Mouse (Mus musculus) small intestine, adult 2 months (tissue): ENCODE measurements at regions not wholly inside any gene's neighbourhood (a gene's known extent, or its start where the extent isn't known, plus 50 kb on each side); places are given as distances from the start of the nearest gene placed in this dataset.
A peak's percentile ranks its signal among the peaks of the same experiment; 100 is the strongest.
"Not testable (repeated sequence)": the region's sequence is repeated elsewhere in the genome, so short reads cannot be mapped to it uniquely, and the experiment has no call there.

Experiments used
- H3K27ac ChIP-seq: fragments of 200-500 bp; 2 replicates; pipeline ENCODE4 v1.5.1; 2012; ENCODE audit warnings: low read depth, low read length, control low read depth, inconsistent platforms; ENCODE audit not compliant: insufficient read depth
- H3K27me3 ChIP-seq: fragments of 200-500 bp; 2 replicates; pipeline ENCODE4 v1.6.1; 2012; ENCODE audit warnings: mild to moderate bottlenecking, moderate library complexity, low read length, inconsistent platforms; ENCODE audit not compliant: control insufficient read depth, insufficient read depth
- H3K36me3 ChIP-seq: fragments of 200-500 bp; 2 replicates; pipeline ENCODE4 v1.6.1; 2012; ENCODE audit warnings: mild to moderate bottlenecking, low read length, control low read depth, inconsistent platforms; ENCODE audit not compliant: control insufficient read depth, insufficient read depth
- H3K4me1 ChIP-seq: fragments of 200-500 bp; 2 replicates; pipeline ENCODE4 v1.6.1; 2012; ENCODE audit warnings: low read length, inconsistent platforms, mixed read lengths; ENCODE audit not compliant: control insufficient read depth, insufficient read depth, insufficient read length
- H3K4me3 ChIP-seq: fragments of 200-500 bp; 2 replicates; pipeline ENCODE4 v1.5.1; 2012; ENCODE audit warnings: low read depth, mild to moderate bottlenecking, control low read depth, inconsistent platforms, low read length, moderate library complexity
- CTCF ChIP-seq: fragments of 200-500 bp; IDR thresholded peaks from 2 replicates; pipeline ENCODE4 v1.5.1; 2012; ENCODE audit warnings: low read depth, mild to moderate bottlenecking, control low read depth, inconsistent platforms, low read length, moderate library complexity, mixed read lengths; ENCODE audit not compliant: insufficient replicate concordance, insufficient read length; ENCODE audit errors: extremely low read depth
- POLR2A ChIP-seq: fragments of 200-500 bp; IDR thresholded peaks from 2 replicates; pipeline ENCODE4 v1.6.1; 2012; ENCODE audit warnings: low read depth, mild to moderate bottlenecking, control low read depth, inconsistent platforms, low read length, moderate library complexity
- WGBS: fragments of 180-500 bp; shearing (Covaris S2); methylation state at CpG from one replicate; pipeline ENCODE4 v1.1.7; 2018; 5-methylcytosine and 5-hydroxymethylcytosine counted together

GRCm38 (mm10) chr6:48224206-48224605 is 137.8 kb upstream of the Zfp746 start:
- TF ChIP-seq CTCF (no peak), POLR2A (no peak)
- H3K27ac ChIP-seq: no peak overlapping the region
- no peak overlapping the region for H3K4me3 ChIP-seq
- no peaks in the 10 kb centered on the region for H3K36me3 ChIP-seq
- WGBS: 87% methylated on average over 4 of the region's 4 CpGs
- H3K27me3 ChIP-seq: no peaks in the 10 kb centered on the region
- peaks cover 3% of the 10 kb centered on the region; the same call in 1 of the 2 replicates for H3K4me1 ChIP-seq

GRCm38 (mm10) chr6:48222971-48223370 is 136.6 kb upstream of the Zfp746 start:
- no peak for TF ChIP-seq POLR2A
- no peak for TF ChIP-seq CTCF
- Histone ChIP-seq H3K4me3 (no peak overlapping the region), H3K27me3 (no peaks in the 10 kb centered on the region), H3K36me3 (no peaks in the 10 kb centered on the region), H3K27ac (no peak overlapping the region), H3K4me1 (peaks cover 3% of the 10 kb centered on the region; the same call in 1 of the 2 replicates)

GRCm38 (mm10) chr6:48221806-48222205 is 135.4 kb upstream of the Zfp746 start:
- H3K36me3 ChIP-seq, H3K4me1 ChIP-seq, H3K4me3 ChIP-seq, H3K27ac ChIP-seq, H3K27me3 ChIP-seq: not testable (repeated sequence)
- WGBS: 55% methylated on average over 1 of the region's 1 CpGs

- Histone ChIP-seq H3K27me3 (no peaks in the 10 kb centered on the region), H3K27ac (0 out of 2 replicates have a peak overlapping the region, but pooled peaks have one; percentile 44), H3K4me1 (peaks cover 5% of the 10 kb centered on the region; the same call in 1 of the 2 replicates), H3K36me3 (no peaks in the 10 kb centered on the region), H3K4me3 (no peak overlapping the region)
- WGBS: 31% methylated on average over 4 of the region's 4 CpGs
- TF ChIP-seq CTCF (no peak), POLR2A (no peak)
Observed at GRCm38 (mm10) chr6:48215212-48215611, 128.8 kb upstream of the Zfp746 start.

GRCm38 (mm10) chr6:48209739-48210138 is 123.3 kb upstream of the Zfp746 start:
- TF ChIP-seq POLR2A (no peak), CTCF (no peak)
- H3K4me1 ChIP-seq: peaks cover 4% of the 10 kb centered on the region; the same call in 1 of the 2 replicates
- H3K4me3 ChIP-seq: no peak overlapping the region
- no peaks in the 10 kb centered on the region for H3K36me3 ChIP-seq
- 87% methylated on average over 2 of the region's 2 CpGs for WGBS
- no peak overlapping the region for H3K27ac ChIP-seq
- H3K27me3 ChIP-seq: no peaks in the 10 kb centered on the region

- no peak overlapping the region for H3K27ac ChIP-seq
- H3K36me3 ChIP-seq: no peaks in the 10 kb centered on the region
- no peak for TF ChIP-seq POLR2A
- no peak for TF ChIP-seq CTCF
- no peaks in the 10 kb centered on the region for H3K4me1 ChIP-seq
- H3K27me3 ChIP-seq: no peaks in the 10 kb centered on the region
- H3K4me3 ChIP-seq: no peak overlapping the region
- WGBS: 73% methylated on average over 2 of the region's 2 CpGs
Observed at GRCm38 (mm10) chr6:48209103-48209502, 122.7 kb upstream of the Zfp746 start.

- H3K36me3 ChIP-seq: no peaks in the 10 kb centered on the region
- no peaks in the 10 kb centered on the region for H3K4me1 ChIP-seq
- no peak for TF ChIP-seq POLR2A
- no peak for TF ChIP-seq CTCF
- H3K27ac ChIP-seq: no peak overlapping the region
- WGBS: 90% methylated on average over 5 of the region's 5 CpGs
- no peak overlapping the region for H3K4me3 ChIP-seq
- H3K27me3 ChIP-seq: no peaks in the 10 kb centered on the region
Observed at GRCm38 (mm10) chr6:48205722-48206121, 119.3 kb upstream of the Zfp746 start.

- no peak for TF ChIP-seq CTCF
- TF ChIP-seq POLR2A: no peak
- Histone ChIP-seq H3K36me3 (no peaks in the 10 kb centered on the region), H3K27me3 (no peaks in the 10 kb centered on the region), H3K4me3 (no peak overlapping the region), H3K27ac (no peak overlapping the region), H3K4me1 (no peaks in the 10 kb centered on the region)
- 47% methylated on average over 3 of the region's 3 CpGs for WGBS
Observed at GRCm38 (mm10) chr6:48199951-48200350, 113.6 kb upstream of the Zfp746 start.

GRCm38 (mm10) chr6:48198806-48199205 is 112.4 kb upstream of the Zfp746 start:
- Histone ChIP-seq H3K36me3 (no peaks in the 10 kb centered on the region), H3K4me3 (no peak overlapping the region), H3K27ac (no peak overlapping the region), H3K27me3 (no peaks in the 10 kb centered on the region), H3K4me1 (no peaks in the 10 kb centered on the region)
- 83% methylated on average over 1 of the region's 1 CpGs for WGBS
- TF ChIP-seq CTCF: no peak
- no peak for TF ChIP-seq POLR2A
